Mouse (Mus musculus): Measurements from ENCODE around the gene Golph3.

Gene Golph3

DNA sequence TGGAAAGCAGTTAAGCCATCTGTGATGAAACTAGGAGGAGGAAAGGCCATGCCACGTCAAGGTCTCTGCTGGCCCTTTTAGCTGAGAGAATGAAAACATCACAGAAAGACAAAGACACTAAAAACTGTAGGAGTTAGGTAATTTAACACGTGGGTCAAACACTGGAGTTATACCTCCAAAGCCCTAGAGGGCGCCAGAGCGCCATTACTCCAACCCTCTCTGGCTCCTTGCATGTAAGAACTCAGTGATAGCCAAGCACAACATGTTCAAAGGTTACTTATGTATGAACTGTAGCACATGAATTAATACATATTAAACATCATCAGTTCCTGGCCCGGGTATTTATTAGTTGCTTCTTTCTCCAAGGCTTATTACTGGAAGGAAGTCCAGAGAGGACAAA, 59.3 kb downstream of the Golph3 start:
- DNase-seq (ENCODE audit: low spot score) = no peak

DNA sequence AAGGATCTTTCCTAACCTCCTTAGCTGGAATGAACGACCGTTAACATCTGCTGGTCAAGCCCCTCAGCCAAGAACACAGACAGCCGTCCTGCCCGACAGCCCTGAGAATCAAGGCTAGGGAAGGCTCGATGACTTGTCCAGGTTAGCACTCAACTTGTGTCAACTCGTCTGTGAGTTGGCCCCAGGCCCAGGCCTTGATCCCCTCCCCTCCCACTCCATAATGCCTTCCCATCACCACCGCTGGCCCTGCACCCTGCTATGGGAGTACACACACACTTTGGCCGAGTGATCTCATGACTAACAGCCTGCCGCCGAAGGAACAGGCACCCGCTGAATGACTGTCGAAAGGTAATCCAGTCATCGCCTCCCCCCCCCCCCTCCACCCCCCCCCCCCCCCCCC, 63.4 kb downstream of the Golph3 start:
- no peak for DNase-seq (ENCODE audit: low spot score)

DNA sequence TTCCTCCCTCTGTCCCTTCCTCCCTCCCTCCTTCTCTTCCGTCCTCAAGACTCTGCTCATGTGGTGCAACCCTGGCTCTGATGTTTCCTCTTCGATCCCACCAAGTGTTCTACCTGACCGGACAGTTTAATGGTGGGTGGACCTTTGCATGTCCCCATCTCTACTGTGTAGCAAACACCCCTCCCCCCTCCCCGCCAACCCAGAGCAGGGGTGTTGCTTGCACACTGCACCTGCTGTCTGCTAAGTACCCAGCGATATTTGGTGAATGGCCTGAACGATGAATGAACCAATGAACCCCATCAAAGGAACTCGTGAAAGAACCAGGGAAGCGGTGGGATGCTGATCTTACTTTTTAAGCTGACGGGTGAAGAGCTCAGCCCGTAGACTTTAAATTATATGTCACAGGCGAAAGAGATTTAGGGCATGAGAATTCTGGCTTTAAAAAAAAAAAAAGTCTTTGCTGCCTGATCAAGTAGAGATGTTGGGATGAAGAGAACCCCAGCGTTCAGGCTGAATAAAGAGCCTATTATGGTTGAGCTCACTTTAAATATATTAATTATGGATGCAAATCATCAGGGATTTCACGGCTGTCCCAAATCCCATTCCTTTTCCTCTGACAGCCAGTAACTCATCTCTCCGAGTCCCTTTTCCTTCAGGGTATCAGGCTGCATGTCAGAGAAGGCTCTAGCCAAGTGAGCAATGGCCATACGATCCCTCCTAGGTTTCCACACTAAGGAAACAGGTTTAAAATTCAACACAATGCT, 67.7 kb downstream of the Golph3 start:
- no peak for DNase-seq (ENCODE audit: low spot score)

DNA sequence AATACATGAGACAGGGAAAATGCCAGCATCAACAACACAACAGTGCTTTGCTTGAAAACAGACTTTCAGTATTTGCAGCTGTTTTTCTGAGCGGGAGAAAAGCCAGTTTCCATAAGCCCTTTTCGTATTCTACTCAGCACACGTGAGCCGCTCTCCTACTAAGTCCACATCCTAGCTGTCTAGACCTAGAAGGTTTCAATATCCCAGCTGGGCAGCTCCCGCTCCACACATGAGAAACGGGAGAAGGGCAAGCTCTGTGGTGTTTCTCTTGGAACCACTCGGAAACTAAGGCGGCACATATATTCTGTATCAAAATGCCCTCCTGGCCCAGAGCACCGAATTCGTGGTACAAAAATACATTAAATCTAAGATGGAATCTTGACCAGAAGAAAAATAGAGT, 73.5 kb downstream of the Golph3 start:
- DNase-seq (ENCODE audit: low spot score) = no peak

DNA sequence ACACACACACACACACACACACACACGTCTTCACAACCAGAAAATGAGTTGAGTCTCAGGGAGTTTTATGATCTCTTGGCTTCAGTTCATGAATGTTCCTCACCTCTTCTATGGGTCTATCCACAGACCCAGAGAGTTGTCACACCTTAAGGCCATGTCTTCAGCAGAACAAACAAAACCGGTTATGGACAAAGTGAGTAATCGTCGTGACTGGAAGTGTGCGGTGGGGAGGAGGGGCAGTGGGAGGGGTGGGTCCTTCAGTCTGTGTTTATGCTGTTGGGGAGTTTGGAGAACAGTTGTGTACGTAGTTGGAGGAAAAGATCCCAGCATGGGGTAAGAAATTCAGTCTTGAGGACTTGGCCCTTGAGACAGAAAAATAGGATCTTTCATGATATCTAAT, 75.8 kb downstream of the Golph3 start:
- DNase-seq (ENCODE audit: low spot score) = no peak
